Mouse (Mus musculus): ENCODE results near the gene Hyal1. TPM values are rescaled to one million over a fixed set of nuclear protein-coding genes. Genes with fewer than 3 reads are reported as not detected.

Gene Hyal1
- total and polyA plus RNA-seq, 3 experiments: 1.3 to 3.4 TPM; not detected in 1

DNA sequence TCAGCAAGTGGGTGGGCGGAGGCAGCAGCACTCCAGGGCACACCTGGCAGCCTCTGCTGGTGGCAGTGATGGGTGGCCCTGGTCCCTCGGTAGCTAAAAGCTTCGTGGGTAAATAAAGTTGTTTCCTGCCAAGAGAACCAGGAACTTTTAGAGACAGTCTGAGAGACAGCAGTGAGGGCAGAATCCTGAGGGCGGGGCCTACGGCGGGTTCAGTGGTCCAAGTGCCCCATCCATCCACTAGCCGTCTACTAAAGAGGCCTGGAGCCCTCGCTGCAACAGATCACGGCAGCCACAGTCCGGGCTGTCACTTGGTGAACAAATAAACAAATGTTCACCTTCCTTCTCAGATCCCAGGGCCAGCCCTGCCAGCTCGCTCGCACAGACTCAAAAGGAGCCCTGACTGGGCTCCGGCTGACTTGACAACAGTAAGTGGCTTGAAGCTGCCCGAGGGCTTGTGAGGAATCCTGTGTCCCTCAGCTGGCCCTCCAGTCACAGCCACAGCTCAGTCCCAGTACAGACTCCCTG is 53.2 kb downstream of the Hyal1 start:
- Histone ChIP-seq H3K9ac (ENCODE audit: control insufficient read depth, low read depth, low read length, poor library complexity, severe bottlenecking) (no peak overlapping the region), H3K4me3 (ENCODE audit: control insufficient read depth in 1 of 2, insufficient read depth in 1 of 2, low read depth in 2 of 2, low read length in 2 of 2) (no peak overlapping the region; a peak in 1 of 4 replicates), H3K4me1 (ENCODE audit: control insufficient read depth in 1 of 2, insufficient read depth in 2 of 2, low read length in 2 of 2) (peaks cover 6 to 26% of the 10 kb centered on the region in 2 experiments; a peak in 3 of 4 replicates), H3K27ac (ENCODE audit: control insufficient read depth, low read depth, low read length) (peak overlapping the region; percentile 86; the same call in 1 of the 2 replicates), H3K9me3 (replicated peaks; ENCODE audit: insufficient read depth, low read length) (no peaks in the 10 kb centered on the region), H3K79me2 (ENCODE audit: control insufficient read depth, insufficient read depth, low read length, poor library complexity) (peaks cover 68% of the 10 kb centered on the region), H3K27me3 (ENCODE audit: control insufficient read depth in 1 of 2, insufficient read depth in 2 of 2, low read length in 2 of 2) (no peaks in the 10 kb centered on the region), H3K36me3 (ENCODE audit: control insufficient read depth in 1 of 2, insufficient read depth in 2 of 2, low read length in 2 of 2) (peaks cover 0 to 18% of the 10 kb centered on the region in 2 experiments; a peak in 2 of 4 replicates)
- DNase-seq (ENCODE audit: low read depth, low spot score): no peak
- TF ChIP-seq USF1 (IDR thresholded peaks at IDR 0.05; ENCODE audit: low read depth, low read length) (no peak), JUND (IDR thresholded peaks at IDR 0.05; ENCODE audit: low read depth, low read length) (no peak), E2F4 (IDR thresholded peaks at IDR 0.05; ENCODE audit: borderline replicate concordance, low read depth, low read length) (no peak), TCF12 (IDR thresholded peaks at IDR 0.05; ENCODE audit: low read depth, low read length) (no peak)

DNA sequence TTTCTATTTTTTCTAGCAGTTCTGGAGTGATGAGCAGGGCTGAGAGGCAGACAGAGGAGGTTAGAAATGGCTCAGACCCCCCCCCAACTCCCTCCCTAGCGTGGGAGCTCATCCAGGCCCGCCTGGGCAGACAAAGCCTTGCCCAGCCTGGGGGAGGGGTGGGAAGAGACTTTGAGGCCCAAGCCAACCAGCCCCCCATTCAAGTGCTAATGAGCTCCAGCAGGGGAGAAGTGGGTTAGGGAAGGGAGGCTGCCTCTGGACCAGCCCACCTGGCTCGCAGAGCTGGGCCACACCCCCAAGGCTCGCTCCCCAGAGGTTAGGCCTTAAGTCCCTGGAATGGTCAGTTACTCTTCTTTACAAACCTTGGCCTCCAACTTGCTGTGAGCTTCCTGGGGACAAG is 53.8 kb downstream of the Hyal1 start:
- Histone ChIP-seq H3K4me3 (ENCODE audit: control insufficient read depth in 1 of 2, insufficient read depth in 1 of 2, low read depth in 2 of 2, low read length in 2 of 2) (no peak overlapping the region), H3K79me2 (ENCODE audit: control insufficient read depth, insufficient read depth, low read length, poor library complexity) (peaks cover 67% of the 10 kb centered on the region), H3K4me1 (ENCODE audit: control insufficient read depth in 1 of 2, insufficient read depth in 2 of 2, low read length in 2 of 2) (peaks cover 5 to 22% of the 10 kb centered on the region in 2 experiments; a peak in 3 of 4 replicates), H3K9ac (ENCODE audit: control insufficient read depth, low read depth, low read length, poor library complexity, severe bottlenecking) (no peak overlapping the region), H3K36me3 (ENCODE audit: control insufficient read depth in 1 of 2, insufficient read depth in 2 of 2, low read length in 2 of 2) (peaks cover 0 to 16% of the 10 kb centered on the region in 2 experiments; a peak in 2 of 4 replicates), H3K9me3 (replicated peaks; ENCODE audit: insufficient read depth, low read length) (no peaks in the 10 kb centered on the region), H3K27me3 (ENCODE audit: control insufficient read depth in 1 of 2, insufficient read depth in 2 of 2, low read length in 2 of 2) (no peaks in the 10 kb centered on the region), H3K27ac (ENCODE audit: control insufficient read depth, low read depth, low read length) (no peak overlapping the region)
- no peak for TF ChIP-seq CTCF (IDR thresholded peaks at IDR 0.05 in 2 of 3, conservative IDR thresholded peaks at IDR 0.05 in 1 of 3; ENCODE audit: control insufficient read depth in 1 of 3, insufficient read depth in 1 of 3, low read depth in 2 of 3, low read length in 3 of 3, poor library complexity in 1 of 3, severe bottlenecking in 1 of 3)
- no peak for TF ChIP-seq POLR2AphosphoS5 (IDR thresholded peaks at IDR 0.05; ENCODE audit: borderline replicate concordance, low read depth, low read length)
- TF ChIP-seq TCF12 (IDR thresholded peaks at IDR 0.05; ENCODE audit: low read depth, low read length): no peak
- TF ChIP-seq JUND (IDR thresholded peaks at IDR 0.05; ENCODE audit: low read depth, low read length): no peak
- TF ChIP-seq E2F4 (IDR thresholded peaks at IDR 0.05; ENCODE audit: borderline replicate concordance, low read depth, low read length): no peak
- DNase-seq (ENCODE audit: low read depth, low spot score): no peak

Other genes with a start within 250 kb of the Hyal1 start
- 7.5 TPM in 2 replicates for gene Hemk1, start 238.6 kb upstream of the Hyal1 start, total RNA-seq (2012; rRNA removed)
- 10 to 100 TPM in 1 of 2 experiments, not detected in 1; 11.8 TPM for gene Hemk1, start 238.6 kb upstream of the Hyal1 start, polyA plus RNA-seq (2012; ENCODE audit: insufficient read depth in 1 of 2, insufficient read length in 2 of 2, low read depth in 1 of 2, low replicate concordance in 2 of 2, missing spikeins in 1 of 2)
- 0.35 and 0.36 TPM in 2 replicates for gene 6430571L13Rik, start 236.3 kb upstream of the Hyal1 start, total RNA-seq (2012; rRNA removed)
- gene 6430571L13Rik, start 236.3 kb upstream of the Hyal1 start, polyA plus RNA-seq (2012; ENCODE audit: insufficient read depth in 1 of 2, insufficient read length in 2 of 2, low read depth in 1 of 2, low replicate concordance in 2 of 2, missing spikeins in 1 of 2): under 1 TPM in 1 of 2 experiments, not detected in 1; 0.35 TPM
- gene Cacna2d2, start 177.3 kb upstream of the Hyal1 start, total RNA-seq (2012; rRNA removed): 0.20 TPM in 1 of 2 replicates, not detected in the other
- under 1 TPM in 1 of 2 experiments, not detected in 1; 0.67 TPM for gene Cacna2d2, start 177.3 kb upstream of the Hyal1 start, polyA plus RNA-seq (2012; ENCODE audit: insufficient read depth in 1 of 2, insufficient read length in 2 of 2, low read depth in 1 of 2, low replicate concordance in 2 of 2, missing spikeins in 1 of 2)
- 26.0 and 34.6 TPM in 2 replicates for gene Tmem115, start 43.0 kb upstream of the Hyal1 start, total RNA-seq (2012; rRNA removed)
- 10 to 100 TPM in 1 of 2 experiments, not detected in 1; 39.3 TPM for gene Tmem115, start 43.0 kb upstream of the Hyal1 start, polyA plus RNA-seq (2012; ENCODE audit: insufficient read depth in 1 of 2, insufficient read length in 2 of 2, low read depth in 1 of 2, low replicate concordance in 2 of 2, missing spikeins in 1 of 2)
- 38.1 and 38.3 TPM in 2 replicates for gene Cyb561d2, start 34.7 kb upstream of the Hyal1 start, total RNA-seq (2012; rRNA removed)
- gene Cyb561d2, start 34.7 kb upstream of the Hyal1 start, polyA plus RNA-seq (2012; ENCODE audit: insufficient read depth in 1 of 2, insufficient read length in 2 of 2, low read depth in 1 of 2, low replicate concordance in 2 of 2, missing spikeins in 1 of 2): 10 to 100 TPM in 1 of 2 experiments, not detected in 1; 37.8 TPM
- gene Nprl2, start 34.7 kb upstream of the Hyal1 start, total RNA-seq (2012; rRNA removed): 23.2 and 25.4 TPM in 2 replicates
- gene Nprl2, start 34.7 kb upstream of the Hyal1 start, polyA plus RNA-seq (2012; ENCODE audit: insufficient read depth in 1 of 2, insufficient read length in 2 of 2, low read depth in 1 of 2, low replicate concordance in 2 of 2, missing spikeins in 1 of 2): 10 to 100 TPM in 1 of 2 experiments, not detected in 1; 30.2 TPM
- 0.26 and 0.31 TPM in 2 replicates for gene Zmynd10, start 29.6 kb upstream of the Hyal1 start, total RNA-seq (2012; rRNA removed)
- under 1 TPM in 1 of 2 experiments, not detected in 1; 0.85 TPM for gene Zmynd10, start 29.6 kb upstream of the Hyal1 start, polyA plus RNA-seq (2012; ENCODE audit: insufficient read depth in 1 of 2, insufficient read length in 2 of 2, low read depth in 1 of 2, low replicate concordance in 2 of 2, missing spikeins in 1 of 2)
- 40.6 and 48.0 TPM in 2 replicates for gene Rassf1, start 25.4 kb upstream of the Hyal1 start, total RNA-seq (2012; rRNA removed)
- gene Rassf1, start 25.4 kb upstream of the Hyal1 start, polyA plus RNA-seq (2012; ENCODE audit: insufficient read depth in 1 of 2, insufficient read length in 2 of 2, low read depth in 1 of 2, low replicate concordance in 2 of 2, missing spikeins in 1 of 2): 10 to 100 TPM in 1 of 2 experiments, not detected in 1; 56.9 TPM
- gene Tusc2, start 13.7 kb upstream of the Hyal1 start, total RNA-seq (2012; rRNA removed): 29.9 and 36.2 TPM in 2 replicates
- 10 to 100 TPM in 1 of 2 experiments, not detected in 1; 48.9 TPM for gene Tusc2, start 13.7 kb upstream of the Hyal1 start, polyA plus RNA-seq (2012; ENCODE audit: insufficient read depth in 1 of 2, insufficient read length in 2 of 2, low read depth in 1 of 2, low replicate concordance in 2 of 2, missing spikeins in 1 of 2)
- gene Hyal2, start 9.0 kb upstream of the Hyal1 start, total RNA-seq (2012; rRNA removed): 24.8 and 32.0 TPM in 2 replicates
- gene Hyal2, start 9.0 kb upstream of the Hyal1 start, polyA plus RNA-seq (2012; ENCODE audit: insufficient read depth in 1 of 2, insufficient read length in 2 of 2, low read depth in 1 of 2, low replicate concordance in 2 of 2, missing spikeins in 1 of 2): 10 to 100 TPM in 1 of 2 experiments, not detected in 1; 31.3 TPM
- 14.3 and 15.1 TPM in 2 replicates for gene Naa80, start 2.0 kb downstream of the Hyal1 start, total RNA-seq (2012; rRNA removed)
- 10 to 100 TPM in 1 of 2 experiments, not detected in 1; 74.0 TPM for gene Naa80, start 2.0 kb downstream of the Hyal1 start, polyA plus RNA-seq (2012; ENCODE audit: insufficient read depth in 1 of 2, insufficient read length in 2 of 2, low read depth in 1 of 2, low replicate concordance in 2 of 2, missing spikeins in 1 of 2)
- 1.8 and 2.3 TPM in 2 replicates for gene Hyal3, start 3.9 kb downstream of the Hyal1 start, total RNA-seq (2012; rRNA removed)
- gene Hyal3, start 3.9 kb downstream of the Hyal1 start, polyA plus RNA-seq (2012; ENCODE audit: insufficient read depth in 1 of 2, insufficient read length in 2 of 2, low read depth in 1 of 2, low replicate concordance in 2 of 2, missing spikeins in 1 of 2): 1 to 10 TPM in 1 of 2 experiments, not detected in 1; 6.8 TPM
- 136 and 147 TPM in 2 replicates for gene Ifrd2, start 10.7 kb downstream of the Hyal1 start, total RNA-seq (2012; rRNA removed)
- 100 to 1,000 TPM in 1 of 2 experiments, not detected in 1; 292 TPM for gene Ifrd2, start 10.7 kb downstream of the Hyal1 start, polyA plus RNA-seq (2012; ENCODE audit: insufficient read depth in 1 of 2, insufficient read length in 2 of 2, low read depth in 1 of 2, low replicate concordance in 2 of 2, missing spikeins in 1 of 2)
- 0.04 and 0.07 TPM in 2 replicates for gene Sema3b, start 32.3 kb downstream of the Hyal1 start, total RNA-seq (2012; rRNA removed)
- under 1 TPM in 1 of 2 experiments, not detected in 1; 0.21 TPM for gene Sema3b, start 32.3 kb downstream of the Hyal1 start, polyA plus RNA-seq (2012; ENCODE audit: insufficient read depth in 1 of 2, insufficient read length in 2 of 2, low read depth in 1 of 2, low replicate concordance in 2 of 2, missing spikeins in 1 of 2)
- gene Gnai2, start 58.4 kb downstream of the Hyal1 start, total RNA-seq (2012; rRNA removed): 129 and 131 TPM in 2 replicates
- 100 to 1,000 TPM; 137 to 335 TPM for gene Gnai2, start 58.4 kb downstream of the Hyal1 start, polyA plus RNA-seq (2012; ENCODE audit: insufficient read depth in 1 of 2, insufficient read length in 2 of 2, low read depth in 1 of 2, low replicate concordance in 2 of 2, missing spikeins in 1 of 2)
- gene Slc38a3, start 92.6 kb downstream of the Hyal1 start, total RNA-seq (2012; rRNA removed): not detected in 2 replicates
- not detected for gene Slc38a3, start 92.6 kb downstream of the Hyal1 start, polyA plus RNA-seq (2012; ENCODE audit: insufficient read depth in 1 of 2, insufficient read length in 2 of 2, low read depth in 1 of 2, low replicate concordance in 2 of 2, missing spikeins in 1 of 2)
- 0.27 TPM in 1 of 2 replicates, not detected in the other for gene Gnat1, start 102.8 kb downstream of the Hyal1 start, total RNA-seq (2012; rRNA removed)
- 100 to 1,000 TPM in 1 of 2 experiments, not detected in 1; 326 TPM for gene Gnat1, start 102.8 kb downstream of the Hyal1 start, polyA plus RNA-seq (2012; ENCODE audit: insufficient read depth in 1 of 2, insufficient read length in 2 of 2, low read depth in 1 of 2, low replicate concordance in 2 of 2, missing spikeins in 1 of 2)
- not detected in 2 replicates for gene Sema3f, start 133.5 kb downstream of the Hyal1 start, total RNA-seq (2012; rRNA removed)
- not detected for gene Sema3f, start 133.5 kb downstream of the Hyal1 start, polyA plus RNA-seq (2012; ENCODE audit: insufficient read depth in 1 of 2, insufficient read length in 2 of 2, low read depth in 1 of 2, low replicate concordance in 2 of 2, missing spikeins in 1 of 2)
- gene Rbm5, start 194.1 kb downstream of the Hyal1 start, total RNA-seq (2012; rRNA removed): 80.2 and 87.6 TPM in 2 replicates
- gene Rbm5, start 194.1 kb downstream of the Hyal1 start, polyA plus RNA-seq (2012; ENCODE audit: insufficient read depth in 1 of 2, insufficient read length in 2 of 2, low read depth in 1 of 2, low replicate concordance in 2 of 2, missing spikeins in 1 of 2): 100 to 1,000 TPM; 125 to 143 TPM

All from MEL (cell line).